Mouse (Mus musculus) heart, embryonic 14.5 days (tissue): ENCODE data around the gene Dhrs11. TPM values are rescaled to one million over a fixed set of nuclear protein-coding genes. Genes with fewer than 3 reads are reported as not detected.

ENCODE experiments used
- ATAC-seq: fragments of 200-750 bp; cut with Nextera tagmentation; 2 replicates; pipeline ENCODE4 v1.8.0; 2017; ENCODE audit warnings: low read depth, moderate TSS enrichment; ENCODE audit not compliant: insufficient number of reproducible peaks, insufficient read depth, low FRiP score
- H3K27ac ChIP-seq, 2 experiments: fragments of 200-500 bp in 1 of 2; fragments of 300-500 bp in 1 of 2; sonication (generic) in 1 of 2; replicated peaks in 1 of 2; 2 replicates each; pipeline ENCODE4 v1.5.1; 2012 to 2014; ENCODE audit warnings: low read depth in 2 of 2, low read length in 2 of 2, control low read depth in 1 of 2, mild to moderate bottlenecking in 1 of 2, mixed read lengths in 1 of 2; ENCODE audit not compliant: control insufficient read depth in 1 of 2, insufficient read depth in 1 of 2
- H3K27me3 ChIP-seq: fragments of 300-500 bp; sonication (generic); 2 replicates; pipeline ENCODE4 v1.6.1; 2014; ENCODE audit warnings: mild to moderate bottlenecking, low read length, control low read depth; ENCODE audit not compliant: control insufficient read depth, insufficient read depth
- H3K36me3 ChIP-seq: fragments of 300-500 bp; sonication (generic); 2 replicates; pipeline ENCODE4 v1.6.1; 2014; ENCODE audit warnings: mild to moderate bottlenecking, control low read depth, low read length, mixed read lengths; ENCODE audit not compliant: control insufficient read depth, insufficient read depth
- H3K4me1 ChIP-seq, 2 experiments: fragments of 200-500 bp in 1 of 2; fragments of 300-500 bp in 1 of 2; sonication (generic) in 1 of 2; 2 replicates each; pipeline ENCODE4 v1.6.1; 2012 to 2014; ENCODE audit warnings: low read length in 2 of 2, control low read depth in 1 of 2, mixed read lengths in 1 of 2; ENCODE audit not compliant: control insufficient read depth in 2 of 2, insufficient read depth in 2 of 2
- H3K4me2 ChIP-seq: fragments of 300-500 bp; sonication (generic); 2 replicates; pipeline ENCODE4 v1.6.1; 2014; ENCODE audit warnings: mild to moderate bottlenecking, low read length
- H3K4me3 ChIP-seq, 2 experiments: fragments of 200-500 bp in 1 of 2; fragments of 300-500 bp in 1 of 2; sonication (generic) in 1 of 2; 2 replicates each; pipeline ENCODE4 v1.5.1; 2012 to 2014; ENCODE audit warnings: low read length in 2 of 2, mild to moderate bottlenecking in 2 of 2, control low read depth in 1 of 2, low read depth in 1 of 2, moderate library complexity in 1 of 2; ENCODE audit not compliant: control insufficient read depth in 1 of 2, insufficient read depth in 1 of 2
- H3K9ac ChIP-seq: fragments of 300-500 bp; sonication (generic); 2 replicates; pipeline ENCODE4 v1.6.1; 2014; ENCODE audit warnings: mild to moderate bottlenecking, low read length
- H3K9me3 ChIP-seq: fragments of 300-500 bp; sonication (generic); 2 replicates; pipeline ENCODE4 v1.6.1; 2016; ENCODE audit warnings: low read length, control low read depth; ENCODE audit not compliant: control insufficient read depth
- WGBS: fragments of 180-500 bp; shearing (Covaris S2); extraction: QIAGEN DNeasy Blood & Tissue Kit; methylation state at CpG from one replicate; pipeline ENCODE4 v1.1.7; 2014; 5-methylcytosine and 5-hydroxymethylcytosine counted together
- polyA plus RNA-seq: library from polyadenylated mRNA; unstranded; fragments of >200 nt; fragmentation: Nextera tagmentation; extraction: Ambion mirVana; gene quantifications from 2 replicates; pipeline ENCODE4 v1.2.1, GENCODE M21; 2014

Dhrs11 gene
- polyA plus RNA-seq, 1 experiment from 2014 or later, result 46.5 TPM

DNA sequence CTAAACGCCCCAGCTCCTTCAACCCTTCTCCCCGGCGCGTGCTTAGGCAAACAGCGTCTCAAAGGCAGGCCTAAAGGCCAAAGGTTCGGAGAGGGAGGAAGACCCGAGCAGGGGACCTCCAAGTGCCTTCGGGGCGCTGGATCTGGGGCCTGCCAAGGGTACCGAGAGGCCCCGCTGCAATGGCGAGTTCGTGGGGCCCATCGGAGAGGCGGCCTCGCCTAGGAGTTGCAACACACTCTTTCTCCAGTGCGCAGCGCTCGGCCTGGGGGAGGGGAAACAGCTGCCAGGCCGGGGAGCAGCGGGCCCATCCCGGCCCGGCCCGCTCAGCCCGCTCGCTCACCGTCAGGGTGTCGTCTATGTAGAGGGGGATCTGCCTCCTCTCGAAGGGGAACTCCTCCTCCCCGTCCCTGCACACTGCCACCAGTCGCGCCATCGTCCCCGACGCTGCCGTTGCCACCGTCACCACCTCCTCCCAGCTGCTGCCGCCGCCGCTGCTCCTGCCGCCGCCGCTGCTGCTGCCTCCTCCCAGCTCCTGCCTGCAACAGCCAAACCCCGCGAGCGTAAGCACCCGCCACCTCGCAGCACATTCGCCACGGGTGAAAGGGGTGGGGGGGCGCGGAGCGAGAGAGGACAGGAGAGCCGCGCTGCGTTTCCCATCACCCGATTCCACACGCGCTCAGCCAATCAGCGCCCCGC lies 40.9 kb upstream of the Dhrs11 start:
- WGBS, result under 1% methylated on average over 58 of the region's 61 CpGs
- H3K9ac ChIP-seq, result peak overlapping the region; percentile 94
- peak overlapping the region; percentile 88 to 100 for H3K27ac ChIP-seq
- no peaks in the 10 kb centered on the region for H3K9me3 ChIP-seq
- peak; percentile 80 for ATAC-seq
- H3K4me1 ChIP-seq, result peaks cover 0 to 19% of the 10 kb centered on the region in 2 experiments; a peak in 2 of 4 replicates
- peaks cover 18% of the 10 kb centered on the region; the same call in 1 of the 2 replicates for H3K36me3 ChIP-seq
- no peaks in the 10 kb centered on the region for H3K27me3 ChIP-seq
- peak overlapping the region; percentile 70 to 96 for H3K4me3 ChIP-seq
- H3K4me2 ChIP-seq, result peak overlapping the region; percentile 93

GRCm38 (mm10) chr11:84868786-84869259 lies 40.0 kb upstream of the Dhrs11 start:
- peak overlapping the region; percentile 93 for H3K4me2 ChIP-seq
- H3K4me1 ChIP-seq, result peaks cover 0 to 19% of the 10 kb centered on the region in 2 experiments; a peak in 2 of 4 replicates
- H3K27ac ChIP-seq, result peak overlapping the region in 1 of 2 experiments; percentile 100; a peak in 2 of 4 replicates
- 10% methylated on average over 7 of the region's 7 CpGs for WGBS
- no peaks in the 10 kb centered on the region for H3K9me3 ChIP-seq
- no peaks in the 10 kb centered on the region for H3K27me3 ChIP-seq
- H3K36me3 ChIP-seq, result peaks cover 23% of the 10 kb centered on the region; the same call in 1 of the 2 replicates
- H3K9ac ChIP-seq, result peak overlapping the region; percentile 94
- peak overlapping the region; percentile 70 to 96; a peak in 3 of 4 replicates for H3K4me3 ChIP-seq
- ATAC-seq, result no peak

- Histone ChIP-seq H3K27me3 (no peaks in the 10 kb centered on the region), H3K4me3 (no peak overlapping the region), H3K36me3 (peaks cover 28% of the 10 kb centered on the region), H3K9ac (no peak overlapping the region), H3K9me3 (no peaks in the 10 kb centered on the region), H3K4me1 (peaks cover 0 to 19% of the 10 kb centered on the region in 2 experiments; a peak in 2 of 4 replicates), H3K27ac (no peak overlapping the region), H3K4me2 (peak overlapping the region; percentile 14; the same call in 1 of the 2 replicates)
- ATAC-seq, result no peak
- WGBS, result 89% methylated on average over 2 of the region's 2 CpGs
These were observed 38.8 kb upstream of the Dhrs11 start for GRCm38 (mm10) chr11:84867586-84867985.

DNA sequence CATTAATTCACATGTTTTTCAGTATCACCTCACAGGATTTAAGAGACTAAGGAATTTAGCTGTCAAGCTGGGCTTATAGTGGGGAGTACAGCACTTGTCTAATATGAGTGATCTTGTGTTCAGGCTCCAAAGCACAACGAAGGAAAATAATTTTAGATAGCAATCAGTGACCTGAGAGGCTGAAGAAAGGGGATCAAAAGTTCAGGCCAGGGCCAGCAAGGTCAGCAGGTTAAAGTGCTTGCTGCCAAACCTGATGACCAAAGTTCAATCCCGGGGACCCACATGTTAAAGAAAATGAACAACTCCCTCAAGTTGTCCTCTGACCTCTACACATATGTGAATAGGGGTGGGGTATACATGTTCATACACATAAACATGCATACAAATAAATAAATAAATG lies 36.5 kb upstream of the Dhrs11 start:
- Histone ChIP-seq H3K9ac (no peak overlapping the region), H3K9me3 (no peaks in the 10 kb centered on the region), H3K27me3 (no peaks in the 10 kb centered on the region), H3K36me3 (peaks cover 51% of the 10 kb centered on the region), H3K27ac (no peak overlapping the region), H3K4me1 (peaks cover 0 to 15% of the 10 kb centered on the region in 2 experiments; a peak in 2 of 4 replicates), H3K4me3 (no peak overlapping the region), H3K4me2 (no peak overlapping the region)
- ATAC-seq, result no peak
- WGBS, result 58% methylated on average over 2 of the region's 2 CpGs

DNA sequence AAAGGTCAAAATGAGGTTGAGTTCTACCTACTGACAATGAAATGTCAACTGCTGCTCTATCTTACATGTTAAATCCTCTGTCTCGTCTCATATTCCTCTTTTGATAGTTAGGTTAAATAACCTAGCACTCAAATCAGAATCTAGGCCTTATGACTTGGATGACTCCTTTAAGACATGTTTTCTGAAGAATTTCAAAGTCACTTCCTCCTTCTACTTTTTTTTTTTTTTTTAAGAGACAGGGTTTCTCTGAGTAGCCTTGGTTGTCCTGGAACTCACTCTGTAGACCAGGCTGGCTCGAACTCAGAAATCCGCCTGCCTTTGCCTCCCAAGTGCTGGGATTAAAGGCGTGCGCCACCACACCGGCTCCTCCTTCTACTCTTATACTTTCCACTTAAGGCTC lies 26.5 kb upstream of the Dhrs11 start:
- Histone ChIP-seq H3K9me3 (no peaks in the 10 kb centered on the region), H3K4me1 (no peaks in the 10 kb centered on the region), H3K27me3 (no peaks in the 10 kb centered on the region), H3K4me3 (no peak overlapping the region), H3K9ac (no peak overlapping the region), H3K36me3 (peaks cover 93% of the 10 kb centered on the region), H3K27ac (no peak overlapping the region), H3K4me2 (no peak overlapping the region)
- no peak for ATAC-seq
- 88% methylated on average over 6 of the region's 6 CpGs for WGBS

DNA sequence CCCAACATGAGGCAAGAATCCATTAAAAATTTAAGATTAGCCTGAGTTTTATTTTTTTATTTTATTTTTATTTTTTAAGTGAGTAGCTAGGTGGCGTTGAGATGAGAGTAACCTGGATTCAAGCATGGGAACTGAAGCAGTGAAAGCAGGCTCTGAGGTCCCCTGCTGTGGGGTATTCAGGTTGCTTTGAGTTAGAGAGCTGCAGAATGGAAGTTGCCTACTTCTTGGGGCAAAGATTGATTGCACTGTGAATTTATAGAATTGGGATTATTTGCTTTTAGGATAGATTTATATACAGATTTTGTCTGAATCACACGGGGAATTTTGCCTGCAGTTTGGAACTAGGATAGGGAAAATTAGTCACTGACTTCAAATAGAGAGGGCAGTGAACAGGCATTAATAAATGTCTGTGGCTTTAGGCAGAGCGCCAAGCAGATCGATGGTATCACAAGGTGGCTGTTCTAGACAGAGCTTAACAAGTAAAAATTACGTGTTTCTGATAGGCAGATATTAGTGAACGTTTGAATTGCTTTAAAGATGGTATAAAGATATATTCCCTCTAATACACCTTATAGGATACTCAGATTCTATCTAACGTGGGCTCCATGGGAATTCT lies 18.8 kb upstream of the Dhrs11 start:
- 83% methylated on average over 7 of the region's 7 CpGs for WGBS
- Histone ChIP-seq H3K4me2 (no peak overlapping the region), H3K36me3 (peaks cover 81% of the 10 kb centered on the region), H3K4me3 (no peak overlapping the region), H3K9ac (no peak overlapping the region), H3K27me3 (no peaks in the 10 kb centered on the region), H3K4me1 (no peaks in the 10 kb centered on the region), H3K27ac (no peak overlapping the region), H3K9me3 (no peaks in the 10 kb centered on the region)
- no peak for ATAC-seq

DNA sequence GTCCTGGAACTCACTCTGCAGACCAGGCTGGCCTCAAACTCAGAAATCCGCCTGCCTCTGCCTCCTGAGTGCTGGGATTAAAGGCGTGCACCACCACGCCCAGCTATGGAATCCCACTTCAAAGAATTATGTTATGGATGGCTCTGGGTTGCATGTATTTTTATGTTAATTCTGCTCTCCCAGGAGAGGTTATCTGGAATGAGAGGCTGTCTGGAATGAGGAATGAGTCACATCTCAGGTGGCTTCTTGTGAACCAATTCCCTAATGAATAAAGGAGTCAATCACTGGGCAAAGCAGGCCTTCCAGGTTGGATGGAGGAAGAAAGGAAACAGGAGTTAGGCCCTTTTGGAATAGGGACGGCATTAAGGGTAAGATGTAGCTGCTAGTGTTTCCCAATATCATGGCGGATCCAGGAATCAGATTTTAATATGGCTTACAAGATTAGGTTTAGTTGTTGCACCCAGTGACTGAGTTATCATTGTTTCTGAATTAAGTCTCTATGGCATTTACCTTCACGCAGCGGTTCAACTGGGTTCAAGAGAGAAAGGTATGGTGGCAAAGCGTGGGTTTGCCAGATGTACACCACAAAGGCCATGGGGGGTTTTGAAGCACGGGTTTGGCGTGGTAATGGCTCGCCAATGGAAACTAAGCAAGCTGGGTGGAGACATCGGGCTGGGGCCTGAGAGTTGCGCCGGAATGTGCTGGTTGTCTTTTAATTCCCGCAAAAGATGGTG lies 18.1 kb upstream of the Dhrs11 start:
- no peak overlapping the region for H3K4me2 ChIP-seq
- no peak for ATAC-seq
- H3K4me1 ChIP-seq, result no peaks in the 10 kb centered on the region
- H3K27ac ChIP-seq, result no peak overlapping the region
- no peaks in the 10 kb centered on the region for H3K9me3 ChIP-seq
- no peak overlapping the region for H3K9ac ChIP-seq
- peaks cover 81% of the 10 kb centered on the region for H3K36me3 ChIP-seq
- H3K4me3 ChIP-seq, result no peak overlapping the region
- no peaks in the 10 kb centered on the region for H3K27me3 ChIP-seq
- 93% methylated on average over 15 of the region's 15 CpGs for WGBS
